Mouse (Mus musculus) liver, embryonic 16.5 days (tissue): ENCODE results near the gene Ddx27. TPM values are rescaled to one million over a fixed set of nuclear protein-coding genes. Genes with fewer than 3 reads are reported as not detected.

Experiments used
- ATAC-seq: fragments of 200-750 bp; cut with Nextera tagmentation; 2 replicates; pipeline ENCODE4 v1.8.0; 2017; ENCODE audit warnings: low read depth, mild to moderate bottlenecking, moderate number of reproducible peaks, moderate library complexity
- H3K27ac ChIP-seq: fragments of 300-500 bp; sonication (generic); 2 replicates; pipeline ENCODE4 v1.5.1; 2014; ENCODE audit warnings: mild to moderate bottlenecking, low read length
- H3K27me3 ChIP-seq: fragments of 300-500 bp; sonication (generic); 2 replicates; pipeline ENCODE4 v1.6.1; 2014; ENCODE audit warnings: low read depth, low read length, mixed read lengths; ENCODE audit not compliant: control insufficient read depth, insufficient read depth
- H3K36me3 ChIP-seq: fragments of 300-500 bp; sonication (generic); 2 replicates; pipeline ENCODE4 v1.6.1; 2014; ENCODE audit warnings: mild to moderate bottlenecking; ENCODE audit not compliant: control insufficient read depth, insufficient read depth
- H3K4me1 ChIP-seq: fragments of 300-500 bp; sonication (generic); 2 replicates; pipeline ENCODE4 v1.6.1; 2014; ENCODE audit warnings: low read depth, low read length, mixed read lengths; ENCODE audit not compliant: control insufficient read depth
- H3K4me2 ChIP-seq: fragments of 300-500 bp; sonication (generic); 2 replicates; pipeline ENCODE4 v1.6.1; 2014; ENCODE audit warnings: low read depth, low read length, mixed read lengths
- H3K4me3 ChIP-seq: fragments of 300-500 bp; sonication (generic); 2 replicates; pipeline ENCODE4 v1.5.1; 2014; ENCODE audit warnings: low read depth, mild to moderate bottlenecking, low read length
- H3K9ac ChIP-seq: fragments of 300-500 bp; sonication (generic); 2 replicates; pipeline ENCODE4 v1.6.1; 2014; ENCODE audit warnings: low read depth, low read length
- H3K9me3 ChIP-seq: fragments of 300-500 bp; sonication (generic); replicated peaks from 2 replicates; pipeline ENCODE4 v1.6.1; 2016; ENCODE audit warnings: low read length; ENCODE audit not compliant: control insufficient read depth
- WGBS: fragments of 180-500 bp; shearing (Covaris S2); extraction: QIAGEN DNeasy Blood & Tissue Kit; methylation state at CpG from one replicate; pipeline ENCODE4 v1.1.7; 2014; ENCODE audit not compliant: insufficient replicate concordance; 5-methylcytosine and 5-hydroxymethylcytosine counted together
- polyA plus RNA-seq: library from polyadenylated mRNA; unstranded; fragments of >200 nt; fragmentation: Nextera tagmentation; extraction: Ambion mirVana; gene quantifications from 2 replicates; pipeline ENCODE4 v1.2.1, GENCODE M21; 2015

Gene Ddx27
- polyA plus RNA-seq, 1 experiment from 2014 or later = 32.9 TPM

GRCm38 (mm10) chr2:167039386-167039785 lies 24.4 kb downstream of the Ddx27 start:
- Histone ChIP-seq H3K9ac (peak overlapping the region; percentile 37), H3K4me2 (peak overlapping the region; percentile 40), H3K9me3 (no peaks in the 10 kb centered on the region), H3K27ac (peak overlapping the region; percentile 74), H3K36me3 (peaks cover 81% of the 10 kb centered on the region), H3K4me3 (no peak overlapping the region), H3K27me3 (no peaks in the 10 kb centered on the region), H3K4me1 (peaks cover 53% of the 10 kb centered on the region)
- WGBS = 49% methylated on average over 8 of the region's 8 CpGs
- peak; percentile 66 for ATAC-seq

GRCm38 (mm10) chr2:167043400-167044121 lies 28.6 kb downstream of the Ddx27 start:
- Histone ChIP-seq H3K9ac (peak overlapping the region; percentile 63), H3K9me3 (no peaks in the 10 kb centered on the region), H3K4me2 (peak overlapping the region; percentile 58), H3K36me3 (peaks cover 78% of the 10 kb centered on the region), H3K27ac (peak overlapping the region; percentile 98), H3K4me1 (peaks cover 56% of the 10 kb centered on the region), H3K4me3 (peak overlapping the region; percentile 40), H3K27me3 (no peaks in the 10 kb centered on the region)
- ATAC-seq = peak; percentile 97
- 45% methylated on average over 12 of the region's 12 CpGs for WGBS

GRCm38 (mm10) chr2:167048223-167048622 lies 33.2 kb downstream of the Ddx27 start:
- ATAC-seq = no peak
- Histone ChIP-seq H3K4me3 (no peak overlapping the region), H3K9me3 (no peaks in the 10 kb centered on the region), H3K4me2 (no peak overlapping the region), H3K27ac (no peak overlapping the region), H3K4me1 (peaks cover 16% of the 10 kb centered on the region), H3K36me3 (peaks cover 70% of the 10 kb centered on the region), H3K9ac (no peak overlapping the region), H3K27me3 (no peaks in the 10 kb centered on the region)
- 94% methylated on average over 10 of the region's 10 CpGs for WGBS

GRCm38 (mm10) chr2:167048698-167049358 lies 33.8 kb downstream of the Ddx27 start:
- Histone ChIP-seq H3K27ac (no peak overlapping the region), H3K9me3 (no peaks in the 10 kb centered on the region), H3K9ac (no peak overlapping the region), H3K4me3 (no peak overlapping the region), H3K4me1 (peaks cover 18% of the 10 kb centered on the region), H3K27me3 (no peaks in the 10 kb centered on the region), H3K36me3 (peaks cover 70% of the 10 kb centered on the region), H3K4me2 (no peak overlapping the region)
- no peak for ATAC-seq
- 75% methylated on average over 8 of the region's 8 CpGs for WGBS

GRCm38 (mm10) chr2:167053127-167053844 lies 38.3 kb downstream of the Ddx27 start:
- peak overlapping the region; percentile 11; the same call in 1 of the 2 replicates for H3K4me2 ChIP-seq

GRCm38 (mm10) chr2:167055386-167055785 lies 40.4 kb downstream of the Ddx27 start:
- peaks cover 32% of the 10 kb centered on the region for H3K4me1 ChIP-seq
- no peaks in the 10 kb centered on the region for H3K27me3 ChIP-seq
- peaks cover 46% of the 10 kb centered on the region for H3K36me3 ChIP-seq
- no peak overlapping the region for H3K27ac ChIP-seq
- no peaks in the 10 kb centered on the region for H3K9me3 ChIP-seq
- H3K9ac ChIP-seq = no peak overlapping the region
- H3K4me2 ChIP-seq = no peak overlapping the region
- WGBS = 82% methylated on average over 15 of the region's 15 CpGs
- no peak overlapping the region for H3K4me3 ChIP-seq
- no peak for ATAC-seq

More at GRCm38 (mm10) chr2:167053127-167053844, 38.3 kb downstream of the Ddx27 start:
- Histone ChIP-seq H3K9me3 (no peaks in the 10 kb centered on the region), H3K27ac (no peak overlapping the region), H3K4me1 (peaks cover 21% of the 10 kb centered on the region), H3K9ac (no peak overlapping the region), H3K27me3 (no peaks in the 10 kb centered on the region), H3K4me3 (no peak overlapping the region), H3K36me3 (peaks cover 66% of the 10 kb centered on the region)
- WGBS = 65% methylated on average over 9 of the region's 9 CpGs
- ATAC-seq = no peak

GRCm38 (mm10) chr2:167056210-167056941 lies 41.4 kb downstream of the Ddx27 start:
- Histone ChIP-seq H3K4me3 (no peak overlapping the region), H3K9me3 (no peaks in the 10 kb centered on the region), H3K27ac (no peak overlapping the region), H3K36me3 (peaks cover 45% of the 10 kb centered on the region), H3K9ac (no peak overlapping the region), H3K4me2 (no peak overlapping the region), H3K4me1 (peaks cover 40% of the 10 kb centered on the region), H3K27me3 (no peaks in the 10 kb centered on the region)
- ATAC-seq = no peak
- WGBS = 92% methylated on average over 15 of the region's 15 CpGs

GRCm38 (mm10) chr2:167056942-167057323 lies 41.9 kb downstream of the Ddx27 start:
- 86% methylated on average over 5 of the region's 5 CpGs for WGBS
- Histone ChIP-seq H3K9me3 (no peaks in the 10 kb centered on the region), H3K27me3 (no peaks in the 10 kb centered on the region), H3K9ac (no peak overlapping the region), H3K4me2 (no peak overlapping the region), H3K4me3 (no peak overlapping the region), H3K36me3 (peaks cover 41% of the 10 kb centered on the region), H3K27ac (no peak overlapping the region), H3K4me1 (peaks cover 44% of the 10 kb centered on the region)
- no peak for ATAC-seq
